Mouse (Mus musculus) liver, postnatal 0 days (tissue): ENCODE measurements around the gene Ffar1.

Source experiments
- CTCF ChIP-seq: sonication (generic); IDR thresholded peaks from 2 replicates; pipeline ENCODE4 v1.5.1; 2016; ENCODE audit warnings: antibody characterized with exemption, low read depth
- EP300 ChIP-seq: IDR thresholded peaks from 2 replicates; pipeline ENCODE4 v1.6.1; 2016; ENCODE audit warnings: antibody characterized with exemption, low read depth, mild to moderate bottlenecking

- TF ChIP-seq EP300 (no peak), CTCF (no peak)
Measured at GRCm38 (mm10) chr7:30820131-30820530, 41.2 kb downstream of the Ffar1 start.
